Mouse (Mus musculus): ENCODE measurements around the gene Fam84b.

- TF ChIP-seq CTCF (IDR thresholded peaks at IDR 0.05; ENCODE audit: extremely low read depth, insufficient read length, insufficient replicate concordance, low read depth, low read length) = no peak
- no peak for TF ChIP-seq POLR2A (IDR thresholded peaks at IDR 0.05; ENCODE audit: low read depth, low read length)
Observed at GRCm38 (mm10) chr15:60779063-60779462, 74.5 kb downstream of the Fam84b start.
